Mouse (Mus musculus): Measurements from ENCODE around the gene Vmn2r5. TPM values are rescaled to one million over a fixed set of nuclear protein-coding genes. Genes with fewer than 3 reads are reported as not detected.

The Vmn2r5 gene
- polyA plus RNA-seq (2017; shearing (Covaris generic)): not detected

DNA sequence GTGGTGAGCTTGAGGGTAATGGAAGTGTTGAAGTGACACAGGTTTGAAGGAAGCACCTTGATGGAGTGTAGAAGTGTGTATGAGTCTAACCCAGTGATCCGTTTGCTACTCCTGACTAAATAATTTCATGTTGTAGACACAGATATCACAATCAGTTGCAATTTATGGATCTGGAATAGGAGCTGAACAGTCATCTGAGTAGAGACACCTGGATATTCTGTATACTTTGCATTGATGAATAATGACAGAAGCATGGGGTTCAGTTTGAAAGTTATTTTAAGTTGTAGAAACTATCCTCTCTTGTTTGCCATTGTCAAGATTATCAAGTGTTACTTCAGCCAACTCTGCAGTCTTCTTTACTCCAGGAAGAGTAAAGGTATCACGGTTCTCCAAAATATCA, at the start of gene Vmn2r5:
TSS of gene Vmn2r5 (minus strand) at position 101 of the 400 bp plus-strand sequence.

Other genes starting within 250 kb of the Vmn2r5 start
- gene Vmn2r3, start 220.1 kb downstream of the Vmn2r5 start, polyA plus RNA-seq (2017; shearing (Covaris generic)): 0.04 TPM
- gene Vmn2r4, start 94.5 kb downstream of the Vmn2r5 start, polyA plus RNA-seq (2017; shearing (Covaris generic)): 0.09 TPM
- not detected for gene Vmn2r6, start 56.0 kb upstream of the Vmn2r5 start, polyA plus RNA-seq (2017; shearing (Covaris generic))